Mouse (Mus musculus) CH12.LX (cell line): ENCODE data around the gene Golm1.

ENCODE experiments used
- CTCF ChIP-seq, 2 experiments: IDR thresholded peaks in 1 of 2; conservative IDR thresholded peaks in 1 of 2; 2 replicates each; pipeline ENCODE4 v1.5.1; 2011 to 2012; ENCODE audit warnings: low read depth in 2 of 2, low read length in 2 of 2, improper control_type of control experiment in 1 of 2, inconsistent platforms in 1 of 2, mild to moderate bottlenecking in 1 of 2, moderate library complexity in 1 of 2
- E2F4 ChIP-seq: IDR thresholded peaks from 2 replicates; pipeline ENCODE4 v1.6.1; 2011; ENCODE audit warnings: low read depth, low read length, improper control_type of control experiment; ENCODE audit not compliant: insufficient replicate concordance
- HCFC1 ChIP-seq: IDR thresholded peaks from 2 replicates; pipeline ENCODE4 v1.6.1; 2012; ENCODE audit warnings: low read depth, mild to moderate bottlenecking, inconsistent platforms, low read length, improper control_type of control experiment
- JUND ChIP-seq: conservative IDR thresholded peaks from 2 replicates; pipeline ENCODE4 v1.6.1; 2011; ENCODE audit warnings: low read depth, low read length, improper control_type of control experiment
- MAX ChIP-seq: IDR thresholded peaks from 2 replicates; pipeline ENCODE4 v1.6.1; 2011; ENCODE audit warnings: low read length, improper control_type of control experiment
- MAZ ChIP-seq: IDR thresholded peaks from 2 replicates; pipeline ENCODE4 v1.6.1; 2012; ENCODE audit warnings: low read depth, mild to moderate bottlenecking, inconsistent platforms, low read length, improper control_type of control experiment, moderate library complexity
- NELFE ChIP-seq: IDR thresholded peaks from 2 replicates; pipeline ENCODE4 v1.6.1; 2011; ENCODE audit warnings: low read depth, low read length, improper control_type of control experiment
- POLR2A ChIP-seq: IDR thresholded peaks from 2 replicates; pipeline ENCODE4 v1.6.1; 2011; ENCODE audit warnings: low read depth, mild to moderate bottlenecking, improper control_type of control experiment, low read length
- TCF12 ChIP-seq: IDR thresholded peaks from 2 replicates; pipeline ENCODE4 v1.6.1; 2014; ENCODE audit warnings: low read depth, mild to moderate bottlenecking, inconsistent platforms, low read length, improper control_type of control experiment
- ZNF384 ChIP-seq: IDR thresholded peaks from 2 replicates; pipeline ENCODE4 v1.6.1; 2012; ENCODE audit warnings: low read depth, low read length, improper control_type of control experiment, inconsistent platforms

DNA sequence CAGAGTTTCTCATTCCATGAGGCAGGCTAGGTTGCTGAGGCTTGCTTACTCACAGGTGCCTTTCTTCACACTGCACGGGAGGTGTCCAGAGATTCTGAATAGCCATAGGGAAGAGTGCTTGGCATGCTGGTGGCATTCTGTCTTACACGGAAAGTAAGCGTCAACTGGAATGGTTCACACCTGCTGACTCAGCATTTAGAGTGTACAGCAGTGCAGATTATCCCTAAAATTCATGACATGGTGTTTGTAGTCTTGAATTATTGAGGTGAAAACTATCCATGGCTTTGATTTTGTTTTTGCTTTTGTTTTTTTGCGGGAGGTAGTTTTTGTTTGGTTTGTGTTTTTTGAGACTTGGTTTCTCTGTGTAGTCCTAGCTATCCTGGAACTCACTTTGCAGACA is 65.7 kb downstream of the Golm1 start:
- TF ChIP-seq CTCF (conservative IDR thresholded peaks at IDR 0.05 in 1 of 2, IDR thresholded peaks at IDR 0.05 in 1 of 2; ENCODE audit: low read depth in 2 of 2, low read length in 2 of 2) (no peak), POLR2A (no peak), E2F4 (no peak), TCF12 (no peak), NELFE (no peak), ZNF384 (no peak), MAX (no peak), HCFC1 (no peak), MAZ (no peak), JUND (no peak)
